ENCODE assay signal across 9 mouse cellular contexts in genomic region chr3:116967967-116968366, GRCm38 (mm10). TPM values are rescaled to one million over a fixed set of nuclear protein-coding genes. Genes with fewer than 3 reads are reported as not detected.
DNase-seq lines count a peak whose midpoint lies in the region; ATAC-seq and TF ChIP-seq lines count a peak whose summit lies in the region.
"Had no signal": no experiment of that assay in that cellular context is flagged by ENCODE, and none has a peak within 500 bp of the region (broad histone marks: within the 10 kb centered on the region; RNA-seq: fewer than 3 reads in every experiment).

Gene 4930455H04Rik, plus strand, starts transcription at chr3:116968267.

- H3K4me1 ChIP-seq in kidney, embryonic 15.5 days: peaks cover 12% of the 10 kb centered on the region
- no peaks in the 10 kb centered on the region for H3K4me1 ChIP-seq in embryonic facial prominence, embryonic 14.5 days (ENCODE audit: control insufficient read depth, insufficient read depth, low read length)
- H3K4me1 ChIP-seq in intestine, embryonic 14.5 days (replicated peaks; ENCODE audit: control insufficient read depth, insufficient read depth, low read length): no peaks in the 10 kb centered on the region; the same call in 1 of the 2 replicates
- peaks cover 2% of the 10 kb centered on the region; the same call in 1 of the 2 replicates for H3K4me1 ChIP-seq in midbrain, postnatal 0 days (ENCODE audit: insufficient read depth, low read length)

- WGBS in kidney, embryonic 15.5 days: 65% methylated on average over 4 of the region's 4 CpGs
- WGBS in embryonic facial prominence, embryonic 14.5 days: 41% methylated on average over 4 of the region's 4 CpGs
- 53% methylated on average over 4 of the region's 4 CpGs for WGBS in intestine, embryonic 14.5 days
- 57% methylated on average over 4 of the region's 4 CpGs for WGBS in midbrain, postnatal 0 days

- H3K9ac ChIP-seq in kidney, embryonic 15.5 days: no peak within 1 kb of the TSS
- peak within 1 kb of the TSS; percentile 64 for H3K9ac ChIP-seq in embryonic facial prominence, embryonic 14.5 days (ENCODE audit: low read depth, low read length)
- peak within 1 kb of the TSS; percentile 34 for H3K9ac ChIP-seq in intestine, embryonic 14.5 days (ENCODE audit: low read length)
- peak within 1 kb of the TSS; percentile 62 for H3K9ac ChIP-seq in midbrain, postnatal 0 days (replicated peaks; ENCODE audit: low read length, poor library complexity, severe bottlenecking)

- DNase-seq in kidney, postnatal 36 days: no peak
- DNase-seq in embryonic facial prominence, embryonic 14.5 days (ENCODE audit: low spot score): no peak
- DNase-seq in intestine, embryonic 14.5 days (ENCODE audit: low spot score): no peak
- DNase-seq in midbrain, postnatal 0 days (ENCODE audit: low spot score): no peak
- DNase-seq in layer of hippocampus, adult 11-12 months (ENCODE audit: low spot score): no peak
- no peak for DNase-seq in thymus, adult 18-20 months

- H3K27me3 ChIP-seq in kidney, embryonic 15.5 days: no peaks in the 10 kb centered on the region
- H3K27me3 ChIP-seq in embryonic facial prominence, embryonic 14.5 days (replicated peaks; ENCODE audit: control insufficient read depth, insufficient read depth, low read length): no peaks in the 10 kb centered on the region
- H3K27me3 ChIP-seq in intestine, embryonic 14.5 days (replicated peaks; ENCODE audit: control insufficient read depth, insufficient read depth, low read length): no peaks in the 10 kb centered on the region
- H3K27me3 ChIP-seq in midbrain, postnatal 0 days (ENCODE audit: insufficient read depth, low read length): no peaks in the 10 kb centered on the region

- TF ChIP-seq CTCF in midbrain, postnatal 0 days (IDR thresholded peaks at IDR 0.05): no peak

- no peak within 1 kb of the TSS for H3K27ac ChIP-seq in kidney, embryonic 15.5 days
- peak within 1 kb of the TSS; percentile 56 for H3K27ac ChIP-seq in embryonic facial prominence, embryonic 14.5 days (replicated peaks; ENCODE audit: low read depth, low read length)
- H3K27ac ChIP-seq in intestine, embryonic 14.5 days (ENCODE audit: low read depth): no peak within 1 kb of the TSS
- H3K27ac ChIP-seq in midbrain, postnatal 0 days (ENCODE audit: low read depth, low read length): peak within 1 kb of the TSS; percentile 45

- no peaks in the 10 kb centered on the region for H3K36me3 ChIP-seq in kidney, embryonic 15.5 days
- no peaks in the 10 kb centered on the region for H3K36me3 ChIP-seq in embryonic facial prominence, embryonic 14.5 days (ENCODE audit: control insufficient read depth, insufficient read depth, low read length)
- H3K36me3 ChIP-seq in intestine, embryonic 14.5 days (ENCODE audit: control insufficient read depth, insufficient read depth, low read length): no peaks in the 10 kb centered on the region
- no peaks in the 10 kb centered on the region for H3K36me3 ChIP-seq in midbrain, postnatal 0 days (ENCODE audit: insufficient read depth, low read length)

- H3K4me3 ChIP-seq in kidney, embryonic 15.5 days (replicated peaks): peak within 1 kb of the TSS; percentile 36
- H3K4me3 ChIP-seq in embryonic facial prominence, embryonic 14.5 days (ENCODE audit: low read depth, low read length): peak within 1 kb of the TSS; percentile 39
- H3K4me3 ChIP-seq in intestine, embryonic 14.5 days (ENCODE audit: low read depth, low read length): peak within 1 kb of the TSS; percentile 36
- peak within 1 kb of the TSS; percentile 46 for H3K4me3 ChIP-seq in midbrain, postnatal 0 days (ENCODE audit: low read depth, low read length)

- peak within 1 kb of the TSS; percentile 58 for H3K4me2 ChIP-seq in kidney, embryonic 15.5 days
- peak within 1 kb of the TSS; percentile 69 for H3K4me2 ChIP-seq in embryonic facial prominence, embryonic 14.5 days (ENCODE audit: low read depth, low read length)
- peak within 1 kb of the TSS; percentile 71 for H3K4me2 ChIP-seq in intestine, embryonic 14.5 days (ENCODE audit: low read length)
- peak within 1 kb of the TSS; percentile 77 for H3K4me2 ChIP-seq in midbrain, postnatal 0 days (ENCODE audit: low read depth, low read length, poor library complexity, severe bottlenecking)

- no peaks in the 10 kb centered on the region for H3K9me3 ChIP-seq in kidney, embryonic 15.5 days (replicated peaks)
- peaks cover 5% of the 10 kb centered on the region; the same call in 1 of the 2 replicates for H3K9me3 ChIP-seq in embryonic facial prominence, embryonic 14.5 days (ENCODE audit: control insufficient read depth, low read length)
- H3K9me3 ChIP-seq in intestine, embryonic 14.5 days (ENCODE audit: control insufficient read depth, low read length): no peaks in the 10 kb centered on the region
- H3K9me3 ChIP-seq in midbrain, postnatal 0 days (ENCODE audit: low read length): no peaks in the 10 kb centered on the region

- ATAC-seq in kidney, embryonic 15.5 days (replicated peaks; ENCODE audit: low FRiP score): no peak
- ATAC-seq in embryonic facial prominence, embryonic 14.5 days (ENCODE audit: low read depth): no peak
- ATAC-seq in intestine, embryonic 14.5 days (replicated peaks; ENCODE audit: low FRiP score, low TSS enrichment, low read depth): no peak
- no peak for ATAC-seq in midbrain, postnatal 0 days (ENCODE audit: low FRiP score)
- ATAC-seq in erythroid progenitor cell, adult 5-6 weeks (replicated peaks; ENCODE audit: low FRiP score, poor library complexity, severe bottlenecking): no peak

RNA-seq across cellular contexts. Expression of gene 4930455H04Rik, which starts in this region (rescaled TPM):
- not detected in 2 replicates for polyA plus RNA-seq in kidney, embryonic 15.5 days (2015; fragmentation: Nextera tagmentation; extraction: Ambion mirVana)
- not detected in 2 replicates for polyA plus RNA-seq in embryonic facial prominence, embryonic 14.5 days (2014; fragmentation: Nextera tagmentation; extraction: Ambion mirVana)
- not detected in 2 replicates for polyA plus RNA-seq in intestine, embryonic 14.5 days (2014; fragmentation: Nextera tagmentation; extraction: Ambion mirVana)
- total RNA-seq in midbrain, postnatal 0 days (2014; rRNA removed): not detected in 2 replicates
- polyA plus RNA-seq in midbrain, postnatal 0 days (2015; fragmentation: Nextera tagmentation; extraction: Ambion mirVana): not detected in 2 replicates
- not detected in 2 replicates for total RNA-seq in erythroid progenitor cell, adult 5-6 weeks (2015; ENCODE audit: low replicate concordance)
- total RNA-seq in erythroid progenitor cell, adult 5-6 weeks (2017; ENCODE audit: low replicate concordance): not detected in 2 replicates
- polyA plus RNA-seq: large intestine, adult 2 months had no signal

Comparison
In these comparisons a context has a peak if more than half of its experiments do, and no peak if none do; other contexts are left out.
1. H3K27ac ChIP-seq: peak in embryonic facial prominence, embryonic 14.5 days (single experiment) and midbrain, postnatal 0 days (single experiment); none in kidney, embryonic 15.5 days (single experiment) and intestine, embryonic 14.5 days (single experiment).
2. Peak in every context shown above with its lines, with median percentiles within 50 percentile points of each other: H3K4me2 ChIP-seq and H3K4me3 ChIP-seq.